Mouse (Mus musculus) lung, embryonic 14.5 days (tissue): Measurements from ENCODE around the gene Stmn3. TPM values are rescaled to one million over a fixed set of nuclear protein-coding genes. Genes with fewer than 3 reads are reported as not detected.
A peak's percentile ranks its signal among the peaks of the same experiment; 100 is the strongest.
"Not testable (repeated sequence)": the region's sequence is repeated elsewhere in the genome, so short reads cannot be mapped to it uniquely, and the experiment has no call there.

ENCODE experiments used
- ATAC-seq: fragments of 200-750 bp; cut with Nextera tagmentation; 2 replicates; pipeline ENCODE4 v1.8.0; 2017; ENCODE audit warnings: mild to moderate bottlenecking, moderate TSS enrichment, moderate library complexity; ENCODE audit not compliant: insufficient read depth
- DNase-seq: peaks from one replicate; pipeline ENCODE4 v3.0.0-alpha.2; 2015
- H3K27ac ChIP-seq: fragments of 300-500 bp; sonication (generic); 2 replicates; pipeline ENCODE4 v1.5.1; 2014; ENCODE audit warnings: low read depth, mild to moderate bottlenecking, moderate library complexity
- H3K27me3 ChIP-seq: fragments of 300-500 bp; sonication (generic); 2 replicates; pipeline ENCODE4 v1.6.1; 2014; ENCODE audit warnings: low read length, control low read depth; ENCODE audit not compliant: insufficient read depth
- H3K36me3 ChIP-seq: fragments of 300-500 bp; sonication (generic); 2 replicates; pipeline ENCODE4 v1.6.1; 2014; ENCODE audit warnings: control low read depth; ENCODE audit not compliant: insufficient read depth
- H3K4me1 ChIP-seq: fragments of 300-500 bp; sonication (generic); 2 replicates; pipeline ENCODE4 v1.6.1; 2014; ENCODE audit warnings: antibody characterized with exemption, control low read depth; ENCODE audit not compliant: insufficient read depth
- H3K4me2 ChIP-seq: fragments of 300-500 bp; sonication (generic); 2 replicates; pipeline ENCODE4 v1.6.1; 2014; ENCODE audit warnings: mild to moderate bottlenecking
- H3K4me3 ChIP-seq: fragments of 300-500 bp; sonication (generic); 2 replicates; pipeline ENCODE4 v1.5.1; 2014; ENCODE audit warnings: low read depth, low read length
- H3K9ac ChIP-seq: fragments of 300-500 bp; sonication (generic); 2 replicates; pipeline ENCODE4 v1.6.1; 2014
- H3K9me3 ChIP-seq: fragments of 300-500 bp; sonication (generic); 2 replicates; pipeline ENCODE4 v1.6.1; 2016; ENCODE audit warnings: low read depth, low read length, control low read depth
- CTCF ChIP-seq: IDR thresholded peaks from 2 replicates; pipeline ENCODE4 v1.5.1; 2016; ENCODE audit warnings: antibody characterized with exemption, low read depth
- WGBS: fragments of 180-500 bp; shearing (Covaris S2); extraction: QIAGEN DNeasy Blood & Tissue Kit; methylation state at CpG from one replicate; pipeline ENCODE4 v1.1.7; 2014; 5-methylcytosine and 5-hydroxymethylcytosine counted together
- polyA plus RNA-seq: library from polyadenylated mRNA; unstranded; fragments of >200 nt; fragmentation: Nextera tagmentation; extraction: Ambion mirVana; gene quantifications from 2 replicates; pipeline ENCODE4 v1.2.1, GENCODE M21; 2014

Gene Stmn3
- polyA plus RNA-seq, 1 experiment from 2014 or later, result 1.6 TPM

GRCm38 (mm10) chr2:181307144-181307804 lies 7.0 kb downstream of the Stmn3 start:
- Histone ChIP-seq H3K4me3 (no peak overlapping the region), H3K27me3 (peaks cover 20% of the 10 kb centered on the region), H3K4me1 (no peaks in the 10 kb centered on the region), H3K36me3 (peaks cover 3% of the 10 kb centered on the region; the same call in 1 of the 2 replicates), H3K27ac (no peak overlapping the region), H3K9me3 (no peaks in the 10 kb centered on the region), H3K9ac (no peak overlapping the region), H3K4me2 (no peak overlapping the region)
- TF ChIP-seq CTCF, result peak; percentile 64
- DNase-seq (peak; percentile 74), ATAC-seq (peak; percentile 31; the same call in 1 of the 2 replicates)
- 8% methylated on average over 30 of the region's 30 CpGs for WGBS

GRCm38 (mm10) chr2:181304944-181305343 lies 9.4 kb downstream of the Stmn3 start:
- Histone ChIP-seq H3K4me1 (no peaks in the 10 kb centered on the region), H3K27me3 (peaks cover 15% of the 10 kb centered on the region), H3K27ac (no peak overlapping the region), H3K4me2 (no peak overlapping the region), H3K9ac (no peak overlapping the region), H3K36me3 (peaks cover 19% of the 10 kb centered on the region), H3K4me3 (no peak overlapping the region), H3K9me3 (no peaks in the 10 kb centered on the region)
- DNase-seq (no peak), ATAC-seq (no peak)
- TF ChIP-seq CTCF, result no peak
- 81% methylated on average over 1 of the region's 1 CpGs for WGBS

GRCm38 (mm10) chr2:181302041-181302440 lies 12.3 kb downstream of the Stmn3 start:
- no peaks in the 10 kb centered on the region for H3K4me1 ChIP-seq
- ATAC-seq (no peak), DNase-seq (peak; percentile 79)
- H3K27ac ChIP-seq, result no peak overlapping the region
- H3K36me3 ChIP-seq, result peaks cover 19% of the 10 kb centered on the region
- WGBS, result 20% methylated on average over 3 of the region's 3 CpGs
- peaks cover 12% of the 10 kb centered on the region for H3K27me3 ChIP-seq
- no peak overlapping the region for H3K9ac ChIP-seq
- no peak overlapping the region for H3K4me3 ChIP-seq
- no peaks in the 10 kb centered on the region for H3K9me3 ChIP-seq
- no peak for TF ChIP-seq CTCF
- H3K4me2 ChIP-seq, result no peak overlapping the region

GRCm38 (mm10) chr2:181290937-181291336 lies 23.4 kb downstream of the Stmn3 start:
- Histone ChIP-seq H3K9ac (no peak overlapping the region), H3K4me1 (peaks cover 4% of the 10 kb centered on the region; the same call in 1 of the 2 replicates), H3K27me3 (no peaks in the 10 kb centered on the region), H3K27ac (no peak overlapping the region), H3K36me3 (peaks cover 2% of the 10 kb centered on the region), H3K9me3 (no peaks in the 10 kb centered on the region), H3K4me2 (no peak overlapping the region), H3K4me3 (no peak overlapping the region)
- TF ChIP-seq CTCF, result no peak
- 67% methylated on average over 1 of the region's 1 CpGs for WGBS
- DNase-seq, result no peak
- no peak for ATAC-seq

GRCm38 (mm10) chr2:181288691-181289090 lies 25.6 kb downstream of the Stmn3 start:
- H3K27me3 ChIP-seq, result no peaks in the 10 kb centered on the region
- peak overlapping the region; percentile 90 for H3K9ac ChIP-seq
- no peaks in the 10 kb centered on the region for H3K9me3 ChIP-seq
- H3K36me3 ChIP-seq, result peaks cover 11% of the 10 kb centered on the region
- peak overlapping the region; percentile 70 for H3K4me3 ChIP-seq
- peaks cover 4% of the 10 kb centered on the region; the same call in 1 of the 2 replicates for H3K4me1 ChIP-seq
- ATAC-seq (no peak), DNase-seq (no peak)
- WGBS, result 70% methylated on average over 3 of the region's 3 CpGs
- peak overlapping the region; percentile 71 for H3K4me2 ChIP-seq
- H3K27ac ChIP-seq, result 0 out of 2 replicates have a peak overlapping the region, but pooled peaks have one; percentile 10
- TF ChIP-seq CTCF, result no peak

GRCm38 (mm10) chr2:181287958-181288350 lies 26.3 kb downstream of the Stmn3 start, which contains the start of gene Gmeb2:
Gmeb2 (minus strand) TSS chr2:181288035.
- peaks cover 17% of the 10 kb centered on the region for H3K36me3 ChIP-seq
- peak within 1 kb of the TSS; percentile 90 for H3K9ac ChIP-seq
- H3K4me2 ChIP-seq, result peak within 1 kb of the TSS; percentile 77
- WGBS, result under 1% methylated on average over 16 of the region's 38 CpGs
- peak within 1 kb of the TSS; percentile 94 for H3K27ac ChIP-seq
- peak; percentile 49 for TF ChIP-seq CTCF
- H3K4me3 ChIP-seq, result peak within 1 kb of the TSS; percentile 70
- peak; percentile 99 for DNase-seq
- H3K27me3 ChIP-seq, H3K4me1 ChIP-seq, H3K9me3 ChIP-seq: not testable (repeated sequence)
- peak; percentile 98 for ATAC-seq

GRCm38 (mm10) chr2:181287338-181287957 lies 26.9 kb downstream of the Stmn3 start:
- no peaks in the 10 kb centered on the region for H3K27me3 ChIP-seq
- peak; percentile 87 for ATAC-seq
- under 1% methylated on average over 40 of the region's 71 CpGs for WGBS
- peaks cover 4% of the 10 kb centered on the region; the same call in 1 of the 2 replicates for H3K4me1 ChIP-seq
- peak; percentile 89 for DNase-seq
- peak overlapping the region; percentile 94 for H3K27ac ChIP-seq
- TF ChIP-seq CTCF, result no peak
- peaks cover 17% of the 10 kb centered on the region for H3K36me3 ChIP-seq
- H3K9me3 ChIP-seq, result no peaks in the 10 kb centered on the region
- H3K4me3 ChIP-seq, result peak overlapping the region; percentile 70
- H3K4me2 ChIP-seq, result peak overlapping the region; percentile 77
- H3K9ac ChIP-seq, result peak overlapping the region; percentile 90
